Mouse (Mus musculus) spleen, adult 2 months (tissue): ENCODE results near the gene Gm10260.

Source experiments
- CTCF ChIP-seq: fragments of 200-500 bp; IDR thresholded peaks from 2 replicates; pipeline ENCODE4 v1.5.1; 2011; ENCODE audit warnings: mild to moderate bottlenecking, inconsistent platforms; ENCODE audit not compliant: insufficient read depth, insufficient read length, insufficient replicate concordance; ENCODE audit errors: extremely low read depth
- POLR2A ChIP-seq: fragments of 200-500 bp; IDR thresholded peaks from 2 replicates; pipeline ENCODE4 v1.6.1; 2011; ENCODE audit warnings: low read depth, low read length, inconsistent platforms

DNA sequence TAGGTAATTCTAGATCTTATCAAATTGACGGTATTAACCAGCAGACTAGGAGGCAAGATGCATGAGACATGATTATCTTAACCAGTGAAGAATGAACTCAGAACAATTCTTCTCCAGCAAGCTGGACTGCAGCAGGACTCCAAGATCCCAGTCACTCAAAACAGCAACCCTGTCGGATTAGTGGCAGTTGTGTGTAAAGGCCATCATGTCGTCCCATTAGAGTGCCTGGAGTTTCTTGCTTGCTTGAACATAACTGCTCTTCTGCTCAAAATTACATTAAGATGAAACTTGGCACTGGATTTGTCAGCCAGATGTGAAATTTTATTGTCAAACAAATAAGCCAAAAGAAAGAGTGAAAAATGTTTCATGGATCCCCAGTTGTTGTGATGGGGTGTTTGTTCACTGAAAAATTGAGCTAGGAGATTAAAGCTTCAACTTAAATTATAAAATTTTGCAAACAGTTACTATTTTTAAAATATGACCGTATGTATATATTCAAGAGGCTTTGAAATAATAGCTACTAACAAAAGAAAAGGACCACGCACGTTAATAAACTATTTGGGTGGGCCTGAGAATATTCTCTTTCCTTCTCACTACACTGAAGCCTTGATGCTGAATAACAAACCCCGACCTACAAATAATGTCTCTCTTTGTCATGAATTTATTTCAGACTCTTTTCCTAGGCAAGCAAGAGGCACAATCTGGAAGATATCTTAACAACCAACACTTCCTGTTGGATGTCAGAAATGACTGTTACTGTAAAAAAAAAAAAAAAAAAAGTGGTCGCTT lies 19.4 kb upstream of the Gm10260 start:
- TF ChIP-seq CTCF (no peak), POLR2A (no peak)
